Mouse (Mus musculus): ENCODE measurements at regions not wholly inside any gene's neighbourhood (a gene's known extent, or its start where the extent isn't known, plus 50 kb on each side); places are given as distances from the start of the nearest gene placed in this dataset.

- TF ChIP-seq POLR2A (IDR thresholded peaks at IDR 0.05; ENCODE audit: insufficient read length, low read depth) (no peak), POLR2AphosphoS2 (IDR thresholded peaks at IDR 0.05; ENCODE audit: insufficient read length, low read depth) (no peak), USF1 (IDR thresholded peaks at IDR 0.05; ENCODE audit: low read depth) (no peak), E2F4 (IDR thresholded peaks at IDR 0.05; ENCODE audit: insufficient read depth) (no peak), MAX (IDR thresholded peaks at IDR 0.05; ENCODE audit: low read depth) (no peak), TCF12 (IDR thresholded peaks at IDR 0.05; ENCODE audit: insufficient read depth, poor library complexity, severe bottlenecking) (no peak), TCF3 (IDR thresholded peaks at IDR 0.05; ENCODE audit: insufficient read length, low read depth) (no peak), CEBPB (IDR thresholded peaks at IDR 0.05; ENCODE audit: insufficient read depth, poor library complexity, severe bottlenecking) (no peak), MYOG (IDR thresholded peaks at IDR 0.05; ENCODE audit: control insufficient read depth in 1 of 3, insufficient read depth in 1 of 3, insufficient read length in 2 of 3, low read depth in 2 of 3) (no peak)
Observed at GRCm38 (mm10) chr13:58694703-58695102, 84.0 kb upstream of the Slc28a3 start.
